19 mouse cellular contexts compared by ENCODE assay signal in genomic region chr13:100594838-100595551, GRCm38 (mm10). TPM values are rescaled to one million over a fixed set of nuclear protein-coding genes. Genes with fewer than 3 reads are reported as not detected.
DNase-seq lines count a peak whose midpoint lies in the region; ATAC-seq and TF ChIP-seq lines count a peak whose summit lies in the region.
"Had no signal": no experiment of that assay in that cellular context is flagged by ENCODE, and none has a peak within 500 bp of the region (broad histone marks: within the 10 kb centered on the region; RNA-seq: fewer than 3 reads in every experiment).

No protein-coding gene starts in this region.

- H3K27ac ChIP-seq in hindbrain, postnatal 0 days, result 0 out of 2 replicates have a peak overlapping the region, but pooled peaks have one; percentile 78
- H3K27ac ChIP-seq in hindbrain, embryonic 10.5 days, result no peak overlapping the region
- no peak overlapping the region for H3K27ac ChIP-seq in kidney, embryonic 14.5 days (ENCODE audit: low read depth, low read length)
- H3K27ac ChIP-seq in intestine, postnatal 0 days (ENCODE audit: low read depth, low read length), result peak overlapping the region; percentile 74
- H3K27ac ChIP-seq: heart, embryonic 13.5 days; neural tube, embryonic 12.5 days had no signal

- H3K9me3 ChIP-seq in hindbrain, postnatal 0 days (ENCODE audit: low read length), result no peaks in the 10 kb centered on the region
- H3K9me3 ChIP-seq in hindbrain, embryonic 10.5 days, result no peaks in the 10 kb centered on the region
- H3K9me3 ChIP-seq in kidney, embryonic 14.5 days (ENCODE audit: control insufficient read depth, low read length), result no peaks in the 10 kb centered on the region
- H3K9me3 ChIP-seq in intestine, postnatal 0 days (ENCODE audit: control insufficient read depth), result no peaks in the 10 kb centered on the region
- H3K9me3 ChIP-seq: forebrain, embryonic 12.5 days; heart, embryonic 13.5 days; hindbrain, embryonic 12.5 days; midbrain, embryonic 12.5 days; neural tube, embryonic 12.5 days had no signal

- no peak overlapping the region for H3K9ac ChIP-seq in hindbrain, postnatal 0 days (replicated peaks; ENCODE audit: low read length)
- H3K9ac ChIP-seq in kidney, embryonic 14.5 days (ENCODE audit: low read depth, low read length), result no peak overlapping the region
- H3K9ac ChIP-seq in intestine, postnatal 0 days (ENCODE audit: low read depth, low read length), result no peak overlapping the region
- H3K9ac ChIP-seq: forebrain, embryonic 12.5 days; heart, embryonic 13.5 days; hindbrain, embryonic 12.5 days; midbrain, embryonic 12.5 days; neural tube, embryonic 12.5 days had no signal

- H3K4me2 ChIP-seq in hindbrain, postnatal 0 days (ENCODE audit: low read depth, low read length), result no peak overlapping the region
- no peak overlapping the region for H3K4me2 ChIP-seq in kidney, embryonic 14.5 days (replicated peaks; ENCODE audit: low read depth, low read length)
- no peak overlapping the region for H3K4me2 ChIP-seq in intestine, postnatal 0 days (replicated peaks; ENCODE audit: low read depth)

- H3K4me1 ChIP-seq in hindbrain, postnatal 0 days (ENCODE audit: insufficient read depth, low read length), result no peaks in the 10 kb centered on the region
- H3K4me1 ChIP-seq in hindbrain, embryonic 10.5 days (replicated peaks), result peaks cover 5% of the 10 kb centered on the region; the same call in 1 of the 2 replicates
- H3K4me1 ChIP-seq in kidney, embryonic 14.5 days (ENCODE audit: control insufficient read depth, insufficient read depth, low read length), result no peaks in the 10 kb centered on the region
- H3K4me1 ChIP-seq in intestine, postnatal 0 days (replicated peaks; ENCODE audit: control insufficient read depth, insufficient read depth, low read length), result no peaks in the 10 kb centered on the region
- H3K4me1 ChIP-seq: forebrain, embryonic 12.5 days; heart, embryonic 13.5 days; hindbrain, embryonic 12.5 days; midbrain, embryonic 12.5 days; neural tube, embryonic 12.5 days had no signal

- no peak for ATAC-seq in hindbrain, postnatal 0 days
- no peak for ATAC-seq in kidney, embryonic 14.5 days (ENCODE audit: low FRiP score, low TSS enrichment)
- ATAC-seq in erythroblast, adult 5-6 weeks (replicated peaks; ENCODE audit: low FRiP score, poor library complexity, severe bottlenecking), result 0 out of 2 replicates have a peak, but pooled peaks have one; percentile 32
- ATAC-seq in intestine, postnatal 0 days, result peak; percentile 79

- TF ChIP-seq CTCF in hindbrain, postnatal 0 days (IDR thresholded peaks at IDR 0.05; ENCODE audit: low read depth), result no peak
- no peak for TF ChIP-seq CTCF in intestine, postnatal 0 days (IDR thresholded peaks at IDR 0.05; ENCODE audit: low read depth)

- DNase-seq in hindbrain, postnatal 0 days (ENCODE audit: low spot score), result no peak
- DNase-seq in hindbrain, embryonic 10.5 days (ENCODE audit: low spot score), result no peak
- DNase-seq in kidney, postnatal 14 days, result peak; percentile 34
- no peak for DNase-seq in right cerebral cortex, postnatal 25 days
- DNase-seq: adrenal gland, adult 8-10 months; heart, postnatal 14 days; lung, adult 2 months; lung, postnatal 14 days; thymus, postnatal 14 days had no signal

- 76% methylated on average over 5 of the region's 5 CpGs for WGBS in hindbrain, postnatal 0 days
- 80% methylated on average over 5 of the region's 5 CpGs for WGBS in hindbrain, embryonic 10.5 days
- WGBS in kidney, embryonic 14.5 days, result 66% methylated on average over 5 of the region's 5 CpGs
- 41% methylated on average over 5 of the region's 5 CpGs for WGBS in intestine, postnatal 0 days

- no peaks in the 10 kb centered on the region for H3K36me3 ChIP-seq in hindbrain, postnatal 0 days (ENCODE audit: insufficient read depth, low read length)
- H3K36me3 ChIP-seq in hindbrain, embryonic 10.5 days, result no peaks in the 10 kb centered on the region
- H3K36me3 ChIP-seq in kidney, embryonic 14.5 days (ENCODE audit: control insufficient read depth, insufficient read depth, low read length), result no peaks in the 10 kb centered on the region; the same call in 1 of the 2 replicates
- H3K36me3 ChIP-seq in intestine, postnatal 0 days (ENCODE audit: control insufficient read depth, insufficient read depth), result peaks cover 14% of the 10 kb centered on the region; the same call in 1 of the 2 replicates
- H3K36me3 ChIP-seq: forebrain, embryonic 12.5 days; hindbrain, embryonic 12.5 days; midbrain, embryonic 12.5 days; neural tube, embryonic 12.5 days had no signal

- no peak overlapping the region for H3K4me3 ChIP-seq in hindbrain, postnatal 0 days (ENCODE audit: low read length)
- H3K4me3 ChIP-seq in hindbrain, embryonic 10.5 days, result no peak overlapping the region
- H3K4me3 ChIP-seq in kidney, embryonic 14.5 days (ENCODE audit: low read length), result no peak overlapping the region
- no peak overlapping the region for H3K4me3 ChIP-seq in intestine, postnatal 0 days (ENCODE audit: low read depth, low read length)
- H3K4me3 ChIP-seq: hindbrain, embryonic 12.5 days; left cerebral cortex, adult 2 months; midbrain, embryonic 12.5 days; neural tube, embryonic 12.5 days had no signal

- H3K27me3 ChIP-seq in hindbrain, postnatal 0 days (ENCODE audit: insufficient read depth, low read length), result no peaks in the 10 kb centered on the region
- H3K27me3 ChIP-seq in hindbrain, embryonic 10.5 days (ENCODE audit: insufficient read depth, poor library complexity, severe bottlenecking), result no peaks in the 10 kb centered on the region
- H3K27me3 ChIP-seq in kidney, embryonic 14.5 days (ENCODE audit: control insufficient read depth, insufficient read depth, low read length), result no peaks in the 10 kb centered on the region
- H3K27me3 ChIP-seq in intestine, postnatal 0 days (replicated peaks; ENCODE audit: control insufficient read depth, insufficient read depth, low read length), result no peaks in the 10 kb centered on the region
- H3K27me3 ChIP-seq: forebrain, embryonic 12.5 days; heart, embryonic 13.5 days; hindbrain, embryonic 12.5 days; midbrain, embryonic 12.5 days; neural tube, embryonic 12.5 days had no signal

RNA-seq across cellular contexts. Expression of gene Marveld2, which starts 21.8 kb away (rescaled TPM):
- 2.1 and 3.8 TPM in 2 replicates for total RNA-seq in hindbrain, postnatal 0 days (2014; rRNA removed)
- 2.9 and 3.2 TPM in 2 replicates for polyA plus RNA-seq in hindbrain, postnatal 0 days (2015; fragmentation: Nextera tagmentation; extraction: Ambion mirVana)
- polyA plus RNA-seq in hindbrain, embryonic 10.5 days (2016; fragmentation: Nextera tagmentation; extraction: Ambion mirVana), result 2.8 and 4.6 TPM in 2 replicates
- polyA plus RNA-seq in kidney, embryonic 14.5 days (2014; fragmentation: Nextera tagmentation; extraction: Ambion mirVana), result 12.1 and 18.3 TPM in 2 replicates
- total RNA-seq in erythroblast, adult 5-6 weeks (2015; ENCODE audit: low replicate concordance), result 0.63 TPM in 1 of 2 replicates, not detected in the other
- total RNA-seq in erythroblast, adult 5-6 weeks (2017; ENCODE audit: low replicate concordance), result 0.26 TPM in 1 of 2 replicates, not detected in the other
- polyA plus RNA-seq in intestine, postnatal 0 days (2015; fragmentation: Nextera tagmentation; extraction: Ambion mirVana), result 20.8 and 21.1 TPM in 2 replicates
- total RNA-seq: MEL had no signal

RNA-seq across cellular contexts. Expression of gene Ocln, which starts 42.5 kb away (rescaled TPM):
- total RNA-seq in hindbrain, postnatal 0 days (2014; rRNA removed), result 12.4 and 12.9 TPM in 2 replicates
- 11.9 and 13.5 TPM in 2 replicates for polyA plus RNA-seq in hindbrain, postnatal 0 days (2015; fragmentation: Nextera tagmentation; extraction: Ambion mirVana)
- 4.4 TPM in 2 replicates for polyA plus RNA-seq in hindbrain, embryonic 10.5 days (2016; fragmentation: Nextera tagmentation; extraction: Ambion mirVana)
- 15.8 and 32.7 TPM in 2 replicates for polyA plus RNA-seq in kidney, embryonic 14.5 days (2014; fragmentation: Nextera tagmentation; extraction: Ambion mirVana)
- not detected in 2 replicates for total RNA-seq in erythroblast, adult 5-6 weeks (2015; ENCODE audit: low replicate concordance)
- total RNA-seq in erythroblast, adult 5-6 weeks (2017; ENCODE audit: low replicate concordance), result 1.4 TPM in 1 of 2 replicates, not detected in the other
- polyA plus RNA-seq in intestine, postnatal 0 days (2015; fragmentation: Nextera tagmentation; extraction: Ambion mirVana), result 44.5 and 49.4 TPM in 2 replicates

RNA-seq across cellular contexts. Expression of gene Ak6, which starts 55.8 kb away (rescaled TPM):
- total RNA-seq in hindbrain, postnatal 0 days (2014; rRNA removed), result 101 and 123 TPM in 2 replicates
- 320 and 328 TPM in 2 replicates for polyA plus RNA-seq in hindbrain, postnatal 0 days (2015; fragmentation: Nextera tagmentation; extraction: Ambion mirVana)
- 336 and 348 TPM in 2 replicates for polyA plus RNA-seq in hindbrain, embryonic 10.5 days (2016; fragmentation: Nextera tagmentation; extraction: Ambion mirVana)
- 316 and 390 TPM in 2 replicates for polyA plus RNA-seq in kidney, embryonic 14.5 days (2014; fragmentation: Nextera tagmentation; extraction: Ambion mirVana)
- 84.9 and 114 TPM in 2 replicates for total RNA-seq in erythroblast, adult 5-6 weeks (2015; ENCODE audit: low replicate concordance)
- total RNA-seq in erythroblast, adult 5-6 weeks (2017; ENCODE audit: low replicate concordance), result 38.1 and 53.0 TPM in 2 replicates
- 143 and 156 TPM in 2 replicates for polyA plus RNA-seq in intestine, postnatal 0 days (2015; fragmentation: Nextera tagmentation; extraction: Ambion mirVana)

RNA-seq across cellular contexts. Expression of gene Rad17, which starts 55.9 kb away (rescaled TPM):
- total RNA-seq in hindbrain, postnatal 0 days (2014; rRNA removed), result 10.0 and 13.1 TPM in 2 replicates
- polyA plus RNA-seq in hindbrain, postnatal 0 days (2015; fragmentation: Nextera tagmentation; extraction: Ambion mirVana), result 12.3 and 14.1 TPM in 2 replicates
- polyA plus RNA-seq in hindbrain, embryonic 10.5 days (2016; fragmentation: Nextera tagmentation; extraction: Ambion mirVana), result 16.7 and 22.2 TPM in 2 replicates
- polyA plus RNA-seq in kidney, embryonic 14.5 days (2014; fragmentation: Nextera tagmentation; extraction: Ambion mirVana), result 22.2 and 26.3 TPM in 2 replicates
- total RNA-seq in erythroblast, adult 5-6 weeks (2015; ENCODE audit: low replicate concordance), result 10.7 and 19.2 TPM in 2 replicates
- 14.7 and 20.5 TPM in 2 replicates for total RNA-seq in erythroblast, adult 5-6 weeks (2017; ENCODE audit: low replicate concordance)
- 10.3 and 11.1 TPM in 2 replicates for polyA plus RNA-seq in intestine, postnatal 0 days (2015; fragmentation: Nextera tagmentation; extraction: Ambion mirVana)

RNA-seq across cellular contexts. Expression of gene Taf9, which starts 56.4 kb away (rescaled TPM):
- total RNA-seq in hindbrain, postnatal 0 days (2014; rRNA removed), result 34.7 and 37.3 TPM in 2 replicates
- polyA plus RNA-seq in hindbrain, postnatal 0 days (2015; fragmentation: Nextera tagmentation; extraction: Ambion mirVana), result 38.0 and 42.8 TPM in 2 replicates
- polyA plus RNA-seq in hindbrain, embryonic 10.5 days (2016; fragmentation: Nextera tagmentation; extraction: Ambion mirVana), result 20.8 and 30.2 TPM in 2 replicates
- 16.7 and 20.4 TPM in 2 replicates for polyA plus RNA-seq in kidney, embryonic 14.5 days (2014; fragmentation: Nextera tagmentation; extraction: Ambion mirVana)
- total RNA-seq in erythroblast, adult 5-6 weeks (2015; ENCODE audit: low replicate concordance), result 3.3 and 15.0 TPM in 2 replicates
- 2.2 and 16.3 TPM in 2 replicates for total RNA-seq in erythroblast, adult 5-6 weeks (2017; ENCODE audit: low replicate concordance)
- 10.9 and 11.1 TPM in 2 replicates for polyA plus RNA-seq in intestine, postnatal 0 days (2015; fragmentation: Nextera tagmentation; extraction: Ambion mirVana)

Comparison
In these comparisons a context has a peak if more than half of its experiments do, and no peak if none do; other contexts are left out.
1. H3K27ac ChIP-seq: peak in hindbrain, postnatal 0 days (single experiment) and intestine, postnatal 0 days (single experiment); none in hindbrain, embryonic 10.5 days (single experiment) and kidney, embryonic 14.5 days (single experiment).
2. ATAC-seq: peak in erythroblast, adult 5-6 weeks (single experiment) and intestine, postnatal 0 days (single experiment); none in hindbrain, postnatal 0 days (single experiment) and kidney, embryonic 14.5 days (single experiment).